Mouse (Mus musculus): ENCODE measurements around the gene Nfkbib. TPM values are rescaled to one million over a fixed set of nuclear protein-coding genes. Genes with fewer than 3 reads are reported as not detected.

The Nfkbib gene
- polyA plus RNA-seq, 1 experiment from 2014 or later = 31.2 TPM

- Histone ChIP-seq H3K4me3 (ENCODE audit: low read depth, low read length) (no peak overlapping the region), H3K36me3 (ENCODE audit: control insufficient read depth, insufficient read depth, low read length) (peaks cover 15% of the 10 kb centered on the region), H3K4me1 (replicated peaks; ENCODE audit: control insufficient read depth, insufficient read depth) (0 out of 2 replicates have a peak, but pooled peaks cover 3% of the 10 kb centered on the region), H3K27ac (replicated peaks) (peak overlapping the region; percentile 3), H3K9ac (ENCODE audit: low read length) (no peak overlapping the region), H3K4me2 (replicated peaks; ENCODE audit: low read depth) (no peak overlapping the region), H3K9me3 (ENCODE audit: control insufficient read depth, low read length) (no peaks in the 10 kb centered on the region), H3K27me3 (ENCODE audit: control insufficient read depth, insufficient read depth, low read length) (no peaks in the 10 kb centered on the region)
- DNase-seq (ENCODE audit: low spot score) (no peak), ATAC-seq (ENCODE audit: low FRiP score, low TSS enrichment) (no peak)
- WGBS = 71% methylated on average over 8 of the region's 8 CpGs
- no peak for TF ChIP-seq CTCF (IDR thresholded peaks at IDR 0.05; ENCODE audit: low read depth)
- TF ChIP-seq EP300 (optimal IDR thresholded peaks at IDR 0.05) = no peak
These were observed 13.9 kb upstream of the Nfkbib start for GRCm38 (mm10) chr7:28781261-28781663.

- peak overlapping the region; percentile 42; the same call in 1 of the 2 replicates for H3K27ac ChIP-seq (replicated peaks)
- no peaks in the 10 kb centered on the region for H3K9me3 ChIP-seq (ENCODE audit: control insufficient read depth, low read length)
- no peak overlapping the region for H3K9ac ChIP-seq (ENCODE audit: low read length)
- H3K4me2 ChIP-seq (replicated peaks; ENCODE audit: low read depth) = no peak overlapping the region
- TF ChIP-seq EP300 (optimal IDR thresholded peaks at IDR 0.05) = no peak
- WGBS = 62% methylated on average over 7 of the region's 7 CpGs
- ATAC-seq (ENCODE audit: low FRiP score, low TSS enrichment) = no peak
- H3K4me1 ChIP-seq (replicated peaks; ENCODE audit: control insufficient read depth, insufficient read depth) = 0 out of 2 replicates have a peak, but pooled peaks cover 3% of the 10 kb centered on the region
- no peak for DNase-seq (ENCODE audit: low spot score)
- H3K4me3 ChIP-seq (ENCODE audit: low read depth, low read length) = no peak overlapping the region
- no peaks in the 10 kb centered on the region for H3K27me3 ChIP-seq (ENCODE audit: control insufficient read depth, insufficient read depth, low read length)
- H3K36me3 ChIP-seq (ENCODE audit: control insufficient read depth, insufficient read depth, low read length) = peaks cover 15% of the 10 kb centered on the region
These were observed 13.5 kb upstream of the Nfkbib start for GRCm38 (mm10) chr7:28780857-28781256.

- no peak overlapping the region for H3K9ac ChIP-seq (ENCODE audit: low read length)
- no peaks in the 10 kb centered on the region for H3K27me3 ChIP-seq (ENCODE audit: control insufficient read depth, insufficient read depth, low read length)
- TF ChIP-seq EP300 (optimal IDR thresholded peaks at IDR 0.05) (no peak), CTCF (IDR thresholded peaks at IDR 0.05; ENCODE audit: low read depth) (peak; percentile 86)
- DNase-seq (ENCODE audit: low spot score) (peak; percentile 85), ATAC-seq (ENCODE audit: low FRiP score, low TSS enrichment) (peak; percentile 82)
- no peak overlapping the region for H3K4me2 ChIP-seq (replicated peaks; ENCODE audit: low read depth)
- H3K4me1 ChIP-seq (replicated peaks; ENCODE audit: control insufficient read depth, insufficient read depth) = 0 out of 2 replicates have a peak, but pooled peaks cover 3% of the 10 kb centered on the region
- peaks cover 12% of the 10 kb centered on the region for H3K36me3 ChIP-seq (ENCODE audit: control insufficient read depth, insufficient read depth, low read length)
- H3K4me3 ChIP-seq (ENCODE audit: low read depth, low read length) = no peak overlapping the region
- 26% methylated on average over 6 of the region's 6 CpGs for WGBS
- H3K9me3 ChIP-seq (ENCODE audit: control insufficient read depth, low read length) = no peaks in the 10 kb centered on the region
- peak overlapping the region; percentile 42 for H3K27ac ChIP-seq (replicated peaks)
These were observed 12.9 kb upstream of the Nfkbib start for GRCm38 (mm10) chr7:28780067-28780658.

DNA sequence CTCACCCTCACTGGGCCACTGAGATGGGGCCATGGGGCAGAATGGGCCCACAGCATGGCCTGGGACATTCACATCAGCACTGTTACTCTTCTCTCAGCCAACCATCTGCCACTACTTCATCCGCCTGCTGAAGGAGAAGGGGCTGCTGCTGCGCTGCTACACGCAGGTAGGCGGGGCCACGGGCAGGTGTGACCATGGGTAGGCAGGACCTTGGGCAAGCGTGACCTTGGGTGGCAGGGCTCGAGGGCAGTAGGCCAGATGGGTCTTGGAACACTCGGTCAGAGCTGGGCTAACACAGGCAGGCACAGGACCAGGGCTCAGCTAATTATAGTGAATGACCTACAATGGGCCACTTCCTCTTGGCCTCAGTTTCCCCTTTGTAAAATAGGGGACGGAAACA lies 11.5 kb upstream of the Nfkbib start:
- TF ChIP-seq EP300 (optimal IDR thresholded peaks at IDR 0.05) (no peak), CTCF (IDR thresholded peaks at IDR 0.05; ENCODE audit: low read depth) (no peak)
- no peak overlapping the region for H3K9ac ChIP-seq (ENCODE audit: low read length)
- no peaks in the 10 kb centered on the region for H3K27me3 ChIP-seq (ENCODE audit: control insufficient read depth, insufficient read depth, low read length)
- no peak overlapping the region for H3K4me2 ChIP-seq (replicated peaks; ENCODE audit: low read depth)
- H3K9me3 ChIP-seq (ENCODE audit: control insufficient read depth, low read length) = no peaks in the 10 kb centered on the region
- H3K27ac ChIP-seq (replicated peaks) = no peak overlapping the region
- peaks cover 12% of the 10 kb centered on the region for H3K36me3 ChIP-seq (ENCODE audit: control insufficient read depth, insufficient read depth, low read length)
- ATAC-seq (ENCODE audit: low FRiP score, low TSS enrichment) = no peak
- no peak overlapping the region for H3K4me3 ChIP-seq (ENCODE audit: low read depth, low read length)
- DNase-seq (ENCODE audit: low spot score) = no peak
- H3K4me1 ChIP-seq (replicated peaks; ENCODE audit: control insufficient read depth, insufficient read depth) = 0 out of 2 replicates have a peak, but pooled peaks cover 3% of the 10 kb centered on the region
- 79% methylated on average over 9 of the region's 9 CpGs for WGBS

DNA sequence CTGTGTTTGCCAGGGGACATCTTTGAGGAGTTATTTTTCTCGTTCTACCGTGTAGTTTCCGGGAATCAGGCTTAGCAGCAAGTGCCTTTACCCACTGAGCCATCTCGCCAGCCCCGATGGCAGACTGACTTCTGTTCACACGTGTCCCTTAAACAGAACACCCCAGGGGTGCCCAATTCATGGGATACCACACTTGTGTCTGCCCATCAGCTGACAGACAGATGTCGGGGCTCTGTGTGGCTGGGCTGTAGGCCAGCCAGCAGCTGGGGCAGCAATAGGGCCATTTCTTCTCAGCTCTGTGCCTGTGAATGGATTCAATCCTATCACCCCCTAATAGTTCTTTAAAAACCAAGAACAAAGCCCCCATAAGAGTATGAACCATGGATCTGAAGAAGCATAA lies 7.8 kb upstream of the Nfkbib start:
- Histone ChIP-seq H3K4me1 (replicated peaks; ENCODE audit: control insufficient read depth, insufficient read depth) (no peaks in the 10 kb centered on the region), H3K4me2 (replicated peaks; ENCODE audit: low read depth) (no peak overlapping the region), H3K27ac (replicated peaks) (no peak overlapping the region), H3K27me3 (ENCODE audit: control insufficient read depth, insufficient read depth, low read length) (no peaks in the 10 kb centered on the region), H3K36me3 (ENCODE audit: control insufficient read depth, insufficient read depth, low read length) (peaks cover 9% of the 10 kb centered on the region), H3K4me3 (ENCODE audit: low read depth, low read length) (no peak overlapping the region), H3K9me3 (ENCODE audit: control insufficient read depth, low read length) (no peaks in the 10 kb centered on the region), H3K9ac (ENCODE audit: low read length) (no peak overlapping the region)
- TF ChIP-seq EP300 (optimal IDR thresholded peaks at IDR 0.05) (no peak), CTCF (IDR thresholded peaks at IDR 0.05; ENCODE audit: low read depth) (no peak)
- ATAC-seq (ENCODE audit: low FRiP score, low TSS enrichment) = no peak
- DNase-seq (ENCODE audit: low spot score) = no peak
- WGBS = 88% methylated on average over 7 of the region's 7 CpGs

DNA sequence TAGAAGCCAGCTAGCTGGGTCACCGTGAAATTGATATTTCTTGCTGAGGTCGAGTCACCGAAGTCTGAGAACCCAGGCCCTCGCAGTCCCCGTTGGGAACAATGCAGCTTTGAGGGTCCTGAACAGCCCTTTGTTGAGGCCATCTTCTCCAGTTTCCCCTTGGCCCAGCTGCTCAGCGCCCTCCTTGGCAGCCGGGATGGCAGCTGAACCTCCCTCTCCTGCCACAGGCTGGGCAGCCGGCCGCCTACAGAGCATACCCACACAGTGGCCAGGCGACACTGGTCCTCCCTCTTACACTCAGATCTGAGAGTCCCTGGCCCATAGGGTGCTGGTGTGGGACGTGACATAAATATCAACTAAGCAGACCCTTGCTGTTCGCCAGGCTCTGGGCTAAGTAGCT lies 6.9 kb upstream of the Nfkbib start:
- DNase-seq (ENCODE audit: low spot score) (no peak), ATAC-seq (ENCODE audit: low FRiP score, low TSS enrichment) (no peak)
- Histone ChIP-seq H3K9ac (ENCODE audit: low read length) (no peak overlapping the region), H3K27ac (replicated peaks) (no peak overlapping the region), H3K27me3 (ENCODE audit: control insufficient read depth, insufficient read depth, low read length) (no peaks in the 10 kb centered on the region), H3K4me2 (replicated peaks; ENCODE audit: low read depth) (no peak overlapping the region), H3K36me3 (ENCODE audit: control insufficient read depth, insufficient read depth, low read length) (peaks cover 9% of the 10 kb centered on the region), H3K4me3 (ENCODE audit: low read depth, low read length) (no peak overlapping the region), H3K9me3 (ENCODE audit: control insufficient read depth, low read length) (no peaks in the 10 kb centered on the region), H3K4me1 (replicated peaks; ENCODE audit: control insufficient read depth, insufficient read depth) (no peaks in the 10 kb centered on the region)
- TF ChIP-seq EP300 (optimal IDR thresholded peaks at IDR 0.05) (no peak), CTCF (IDR thresholded peaks at IDR 0.05; ENCODE audit: low read depth) (no peak)
- 87% methylated on average over 12 of the region's 12 CpGs for WGBS

All from stomach, postnatal 0 days (tissue).